Comparison of ENCODE assay signal across 8 mouse cellular contexts in the genomic region with DNA sequence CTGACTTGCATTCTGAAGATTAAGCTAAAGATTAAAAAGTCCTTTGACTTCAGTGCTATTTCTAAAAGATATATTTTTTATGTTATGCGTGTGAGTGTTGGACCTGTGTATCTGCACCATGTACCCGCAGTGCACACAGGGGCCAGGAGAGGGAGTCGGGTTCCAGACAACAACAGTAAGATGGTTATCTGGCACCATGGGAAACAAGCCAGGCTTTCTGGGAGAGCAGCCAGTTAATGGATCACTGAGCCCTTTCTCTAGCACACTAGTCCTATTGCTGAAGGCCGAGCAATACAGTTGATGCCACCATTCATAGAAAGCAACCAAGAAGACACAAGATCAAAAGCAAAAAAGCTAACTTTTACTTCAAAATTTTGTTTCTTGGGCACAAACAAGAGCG.
A peak's percentile ranks its signal among the peaks of the same experiment; 100 is the strongest.
DNase-seq lines count a peak whose midpoint lies in the region; ATAC-seq and TF ChIP-seq lines count a peak whose summit lies in the region.
"Had no signal": no experiment of that assay in that cellular context is flagged by ENCODE, and none has a peak within 500 bp of the region (broad histone marks: within the 10 kb centered on the region; RNA-seq: fewer than 3 reads in every experiment).

No protein-coding gene starts in this region.

- H3K27ac ChIP-seq in hindbrain, postnatal 0 days: no peak overlapping the region
- no peak overlapping the region for H3K27ac ChIP-seq in limb, embryonic 11.5 days (replicated peaks; ENCODE audit: low read depth, low read length)
- H3K27ac ChIP-seq: heart, embryonic 13.5 days had no signal

- H3K9me3 ChIP-seq in hindbrain, postnatal 0 days (ENCODE audit: low read length): no peaks in the 10 kb centered on the region
- no peaks in the 10 kb centered on the region for H3K9me3 ChIP-seq in limb, embryonic 11.5 days (ENCODE audit: control insufficient read depth, low read length)
- H3K9me3 ChIP-seq: heart, embryonic 13.5 days had no signal

- WGBS in hindbrain, postnatal 0 days: 60% methylated on average over 5 of the region's 5 CpGs
- WGBS in limb, embryonic 11.5 days: 92% methylated on average over 5 of the region's 5 CpGs

- no peak overlapping the region for H3K4me3 ChIP-seq in hindbrain, postnatal 0 days (ENCODE audit: low read length)
- H3K4me3 ChIP-seq in limb, embryonic 11.5 days (ENCODE audit: low read depth, low read length): no peak overlapping the region
- H3K4me3 ChIP-seq: heart, embryonic 13.5 days had no signal

- peak; percentile 71 for TF ChIP-seq CTCF in hindbrain, postnatal 0 days (IDR thresholded peaks at IDR 0.05; ENCODE audit: low read depth)

- peak; percentile 40 for ATAC-seq in activated CD4-positive, CD25-positive, alpha-beta regulatory T cell, adult 4 months
- peak; percentile 88 for ATAC-seq in hindbrain, postnatal 0 days
- ATAC-seq in limb, embryonic 11.5 days (ENCODE audit: insufficient number of reproducible peaks, low FRiP score, low TSS enrichment, low read depth): no peak

- H3K4me1 ChIP-seq in hindbrain, postnatal 0 days (ENCODE audit: insufficient read depth, low read length): no peaks in the 10 kb centered on the region
- no peaks in the 10 kb centered on the region for H3K4me1 ChIP-seq in limb, embryonic 11.5 days (ENCODE audit: control insufficient read depth, insufficient read depth, low read length)

- no peaks in the 10 kb centered on the region for H3K27me3 ChIP-seq in hindbrain, postnatal 0 days (ENCODE audit: insufficient read depth, low read length)
- H3K27me3 ChIP-seq in limb, embryonic 11.5 days (ENCODE audit: control insufficient read depth, insufficient read depth, low read length): no peaks in the 10 kb centered on the region
- H3K27me3 ChIP-seq: heart, embryonic 13.5 days had no signal

- DNase-seq in right cerebral cortex, adult 18-20 months: peak; percentile 24
- DNase-seq in right cerebral cortex, postnatal 25 days: no peak
- peak; percentile 22 to 57 for DNase-seq in cerebellum, postnatal 25 days
- DNase-seq in hindbrain, postnatal 0 days (ENCODE audit: low spot score): peak; percentile 90
- peak; percentile 37 for DNase-seq in limb, embryonic 11.5 days (ENCODE audit: low spot score)
- DNase-seq in right cerebral cortex, postnatal 36 days (ENCODE audit: low spot score in 2 of 2): peak; percentile 3 to 16

- no peaks in the 10 kb centered on the region for H3K36me3 ChIP-seq in hindbrain, postnatal 0 days (ENCODE audit: insufficient read depth, low read length)
- H3K36me3 ChIP-seq in limb, embryonic 11.5 days (ENCODE audit: control insufficient read depth, insufficient read depth, low read length): no peaks in the 10 kb centered on the region

- no peak overlapping the region for H3K9ac ChIP-seq in hindbrain, postnatal 0 days (replicated peaks; ENCODE audit: low read length)
- H3K9ac ChIP-seq in limb, embryonic 11.5 days (ENCODE audit: low read length): no peak overlapping the region
- H3K9ac ChIP-seq: heart, embryonic 13.5 days had no signal

- no peak overlapping the region for H3K4me2 ChIP-seq in hindbrain, postnatal 0 days (ENCODE audit: low read depth, low read length)
- H3K4me2 ChIP-seq in limb, embryonic 11.5 days (ENCODE audit: low read depth, severe bottlenecking): no peak overlapping the region
- H3K4me2 ChIP-seq: heart, embryonic 13.5 days had no signal
